Mouse (Mus musculus): Measurements from ENCODE around the gene Rab11fip5.

Rab11fip5 gene

GRCm38 (mm10) chr6:85373066-85373860 is 1.2 kb downstream of the Rab11fip5 start:
- in situ Hi-C loops (cut with MboI, MseI), result no loop called here

DNA sequence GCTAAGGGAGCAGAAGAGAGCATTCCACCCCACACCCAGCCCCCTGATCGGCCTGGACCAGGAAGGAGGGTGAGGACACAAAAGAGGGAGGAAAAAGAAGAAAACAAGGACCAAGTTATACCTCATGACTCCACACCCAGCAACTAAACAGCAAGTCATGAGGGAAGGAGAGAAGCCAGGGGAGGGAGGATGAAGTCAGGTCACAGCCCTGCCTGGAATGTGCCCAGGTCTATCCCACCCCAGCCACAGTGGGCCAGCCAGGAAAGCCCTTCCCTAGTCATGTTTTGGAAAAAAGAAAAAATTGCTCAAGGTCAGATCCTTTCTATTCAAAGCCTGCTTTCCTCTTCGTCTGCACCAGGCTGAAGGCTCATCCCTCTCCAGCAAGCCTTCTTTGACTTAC is 1.9 kb downstream of the Rab11fip5 start:
- in situ Hi-C loops (cut with MboI, MseI), result no loop called here

- in situ Hi-C loops (cut with MboI, MseI), result no loop called here
Observed at GRCm38 (mm10) chr6:85371859-85372405, 2.5 kb downstream of the Rab11fip5 start.

DNA sequence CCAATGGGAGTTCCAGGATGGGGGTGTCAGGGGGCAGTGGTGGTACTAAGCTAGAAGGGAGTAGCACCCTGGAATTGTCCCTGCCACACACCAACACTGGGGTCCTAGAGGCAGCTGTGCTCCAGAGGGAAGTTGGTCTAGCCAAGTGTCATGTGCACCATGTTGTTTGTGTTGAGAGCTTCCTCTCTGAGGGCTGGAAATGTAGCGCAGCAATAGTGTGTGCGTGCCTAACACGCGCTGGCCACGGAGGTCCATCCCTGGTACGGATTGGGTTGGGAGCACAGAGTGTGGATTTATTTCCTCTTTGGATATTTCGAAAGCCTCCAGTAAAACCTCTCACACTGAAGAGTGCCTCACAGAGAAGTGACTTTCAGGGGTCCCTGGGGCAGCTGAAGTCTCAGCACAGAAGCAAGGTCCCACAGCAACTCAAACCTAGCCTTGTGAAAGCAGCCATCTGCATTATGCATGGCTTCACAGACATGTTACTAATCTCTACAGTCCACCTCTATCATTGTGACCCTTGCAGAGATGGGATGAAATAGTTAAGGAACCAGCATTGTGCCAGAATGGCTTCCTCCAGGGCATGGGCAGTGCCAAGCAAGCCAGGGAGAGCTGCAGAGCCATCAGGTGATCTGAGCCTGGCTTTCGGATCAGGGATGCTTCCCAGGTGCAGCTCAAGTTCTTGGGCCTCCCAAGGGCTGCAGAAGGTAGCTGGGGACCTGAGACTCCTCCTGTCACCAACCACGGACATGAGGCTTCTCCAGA is 3.6 kb downstream of the Rab11fip5 start:
- in situ Hi-C loops (cut with MboI, MseI), result no loop called here

DNA sequence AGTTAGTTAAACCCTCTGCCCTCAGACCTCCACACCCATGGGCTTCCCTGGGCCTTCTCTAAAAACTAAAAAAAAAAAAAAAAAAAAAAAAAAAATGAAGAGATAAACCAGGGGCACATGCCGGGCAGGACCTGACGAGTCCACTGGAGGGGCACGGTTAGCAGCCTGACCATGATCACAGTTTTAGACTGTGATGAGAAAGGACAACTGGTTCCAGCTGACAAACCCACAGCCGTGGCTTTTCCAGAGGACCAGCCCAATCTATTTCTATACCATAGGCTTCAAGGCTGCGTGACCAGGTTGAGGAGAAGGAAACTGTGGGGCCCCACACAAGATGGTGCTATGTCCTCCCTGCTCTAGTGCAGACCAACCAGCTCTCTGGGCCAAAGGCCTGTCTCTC is 4.4 kb downstream of the Rab11fip5 start:
- in situ Hi-C loops (cut with MboI, MseI), result no loop called here

- in situ Hi-C loops (cut with MboI, MseI), result no loop called here
Observed at GRCm38 (mm10) chr6:85369181-85369860, 5.1 kb downstream of the Rab11fip5 start.

- in situ Hi-C loops (cut with MboI, MseI), result no loop called here
Observed at GRCm38 (mm10) chr6:85368722-85369121, 5.7 kb downstream of the Rab11fip5 start.

DNA sequence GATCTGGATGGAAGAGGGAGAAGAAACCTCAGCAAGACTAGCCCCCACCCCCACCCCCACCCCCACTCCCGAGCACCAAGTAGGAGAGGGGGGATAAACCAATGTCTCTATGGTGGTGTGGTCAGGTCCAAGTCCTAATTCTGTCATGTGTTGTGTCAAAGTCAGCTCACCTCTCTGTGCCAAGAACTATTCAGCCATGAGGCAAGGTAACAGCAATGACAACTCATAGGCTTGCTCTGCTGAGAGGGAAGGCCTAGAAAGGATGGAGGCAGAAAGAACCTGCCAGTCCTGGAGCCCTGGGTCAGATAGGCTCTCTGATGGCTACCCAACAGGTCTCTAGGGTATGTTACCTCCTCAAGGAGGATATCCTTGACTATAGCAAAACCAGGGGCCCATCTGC is 6.3 kb downstream of the Rab11fip5 start:
- in situ Hi-C loops (cut with MboI, MseI), result no loop called here

GRCm38 (mm10) chr6:85366387-85366786 is 8.0 kb downstream of the Rab11fip5 start:
- in situ Hi-C loops (cut with MboI, MseI), result no loop called here

- in situ Hi-C loops (cut with MboI, MseI), result no loop called here
Observed at GRCm38 (mm10) chr6:85364439-85364838, 10.0 kb downstream of the Rab11fip5 start.

DNA sequence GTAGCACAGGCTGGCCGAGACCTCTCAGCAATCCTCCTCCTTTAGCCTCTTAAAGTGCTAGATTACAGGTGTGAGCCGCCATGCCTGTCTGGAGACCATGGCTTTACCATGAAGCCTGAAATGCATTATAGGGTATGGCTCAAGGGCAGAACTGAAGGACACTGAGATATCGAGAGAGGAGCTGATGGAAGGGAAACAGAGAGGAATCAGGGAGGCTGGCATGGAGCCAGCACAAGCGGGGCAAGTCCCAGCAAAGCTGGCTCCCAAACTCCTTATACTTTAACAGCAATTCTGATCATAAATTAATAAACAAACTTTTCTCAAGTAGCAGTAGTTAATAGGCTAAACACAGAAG is 10.6 kb downstream of the Rab11fip5 start:
- in situ Hi-C loops (cut with MboI, MseI), result no loop called here

GRCm38 (mm10) chr6:85363231-85363905 is 11.1 kb downstream of the Rab11fip5 start:
- in situ Hi-C loops (cut with MboI, MseI), result no loop called here

GRCm38 (mm10) chr6:85362610-85363009 is 11.8 kb downstream of the Rab11fip5 start:
- in situ Hi-C loops (cut with MboI, MseI), result no loop called here

GRCm38 (mm10) chr6:85360311-85360710 is 14.1 kb downstream of the Rab11fip5 start:
- in situ Hi-C loops (cut with MboI, MseI), result no loop called here

GRCm38 (mm10) chr6:85358877-85359276 is 15.6 kb downstream of the Rab11fip5 start:
- in situ Hi-C loops (cut with MboI, MseI), result no loop called here

DNA sequence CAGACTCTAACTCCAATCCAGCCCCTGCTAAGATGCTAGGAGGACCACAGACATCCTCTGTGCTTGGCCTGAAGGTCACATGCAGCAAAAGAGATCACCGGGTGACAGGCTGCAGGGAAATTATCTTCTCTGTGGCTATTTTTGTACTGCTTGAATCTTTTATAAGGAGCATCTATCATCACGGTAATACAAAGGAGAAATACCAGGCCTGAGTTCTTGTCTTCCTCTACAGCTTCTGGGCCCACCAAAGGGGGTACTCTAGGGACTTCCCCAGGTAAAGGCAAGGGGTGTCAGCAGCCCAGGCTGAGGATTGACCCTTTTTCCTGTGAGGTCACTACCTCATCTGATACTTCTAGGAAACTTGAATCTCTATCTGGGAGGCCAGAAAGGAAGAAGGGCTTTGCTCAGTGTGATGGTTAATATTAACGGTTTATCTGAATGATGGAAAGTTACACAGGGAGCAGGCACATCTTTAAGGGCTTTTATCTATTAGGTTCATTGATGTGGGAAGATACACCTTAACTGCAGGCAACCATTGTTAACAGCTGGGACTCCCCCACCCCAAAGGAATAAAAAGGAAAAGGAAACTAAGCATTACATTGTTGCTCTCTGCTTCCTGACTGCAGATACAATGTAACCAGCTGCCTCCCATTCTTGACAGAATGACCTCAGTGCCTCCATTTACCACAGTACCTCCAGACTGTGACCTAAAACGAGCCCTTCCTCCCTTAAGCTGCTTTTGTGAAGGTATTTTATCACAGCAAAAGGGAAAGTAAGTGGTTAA is 17.6 kb downstream of the Rab11fip5 start:
- in situ Hi-C loops (cut with MboI, MseI), result no loop called here

GRCm38 (mm10) chr6:85355753-85356152 is 18.7 kb downstream of the Rab11fip5 start:
- in situ Hi-C loops (cut with MboI, MseI), result no loop called here

DNA sequence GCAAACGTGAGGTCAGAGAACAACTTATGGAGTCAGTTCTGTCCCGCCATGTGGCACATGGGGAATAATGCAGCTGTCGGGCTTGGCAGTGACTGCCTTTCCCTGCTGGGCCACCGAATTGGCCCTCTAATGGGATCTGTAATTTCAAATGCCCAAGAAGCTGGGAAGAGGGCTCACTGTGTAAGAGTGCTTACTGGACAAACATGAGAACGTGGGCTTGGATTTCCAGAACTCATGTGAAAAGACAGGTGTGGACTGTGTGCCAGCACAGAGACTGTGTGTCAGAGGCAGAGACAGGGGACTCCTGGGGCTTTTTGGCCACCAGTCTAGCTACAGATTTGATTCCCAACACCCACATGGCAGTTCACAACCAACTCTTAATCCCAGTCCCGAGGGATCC is 19.7 kb downstream of the Rab11fip5 start:
- in situ Hi-C loops (cut with MboI, MseI), result no loop called here

DNA sequence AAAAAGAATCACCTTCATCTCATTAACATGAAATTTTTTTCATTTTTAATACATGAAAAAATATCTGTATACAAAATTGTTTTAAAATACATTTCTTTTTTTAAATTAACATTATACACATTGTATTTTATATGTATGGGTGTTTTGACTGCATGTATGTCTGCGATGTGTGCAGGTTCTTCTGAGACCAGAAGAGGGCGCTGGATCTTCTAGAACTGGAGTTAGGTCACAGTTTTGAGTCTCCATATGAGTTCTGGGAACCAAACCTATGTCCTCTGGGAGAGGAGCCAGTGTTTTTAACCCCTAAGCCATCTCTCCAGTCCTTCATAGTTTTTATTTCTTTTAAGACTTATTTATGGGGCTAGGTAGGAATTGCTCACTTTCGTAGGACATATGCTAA is 20.7 kb downstream of the Rab11fip5 start:
- in situ Hi-C loops (cut with MboI, MseI), result no loop called here

GRCm38 (mm10) chr6:85350157-85350556 is 24.3 kb downstream of the Rab11fip5 start:
- in situ Hi-C loops (cut with MboI, MseI), result no loop called here

DNA sequence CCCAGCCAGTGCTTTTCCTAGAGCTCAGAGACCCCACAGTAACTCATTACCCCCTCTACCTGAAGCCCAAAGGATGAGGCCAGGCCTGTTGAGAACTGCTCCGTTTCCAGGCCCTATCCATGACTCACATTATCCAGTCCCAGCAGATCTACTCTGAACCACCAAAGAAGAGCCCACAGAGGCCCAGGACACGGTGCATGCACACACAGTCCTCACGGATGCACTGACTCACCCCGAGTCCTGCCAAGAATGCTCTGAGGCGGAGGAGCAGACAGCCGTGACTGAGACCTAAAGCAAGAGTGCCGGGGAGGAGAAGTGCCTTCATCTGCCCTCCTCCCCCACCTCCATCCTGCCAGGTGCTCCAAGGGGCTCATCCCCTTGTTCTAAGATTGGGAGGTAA is 25.2 kb downstream of the Rab11fip5 start:
- in situ Hi-C loops (cut with MboI, MseI), result loop anchor here (5.0 kb wide), 1 partner anchor 38 kb away; no protein-coding TSS in a partner anchor

All from T-helper 1 cell (primary cell).